Comparison of ENCODE assay signal across 15 mouse cellular contexts in the genomic region with DNA sequence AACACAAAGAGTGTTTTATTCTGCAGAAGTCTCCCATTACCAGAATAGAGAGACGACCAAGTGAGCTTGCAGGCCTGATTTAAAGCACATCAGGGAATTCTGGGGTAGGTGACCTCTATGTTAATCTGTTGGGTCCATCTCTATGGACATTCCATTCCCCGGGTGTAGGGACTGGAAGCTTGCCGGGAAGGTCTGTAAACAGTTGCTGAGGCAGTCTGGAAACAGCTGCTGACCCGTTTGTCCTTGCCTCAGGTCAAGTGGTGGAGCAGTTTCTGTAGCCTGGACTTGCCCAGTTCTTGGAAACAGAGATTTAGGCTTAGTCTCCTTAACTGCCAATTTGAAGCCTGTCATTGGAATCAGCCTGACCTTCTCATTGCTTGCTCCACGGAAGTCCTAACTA. TPM values are rescaled to one million over a fixed set of nuclear protein-coding genes. Genes with fewer than 3 reads are reported as not detected.
DNase-seq lines count a peak whose midpoint lies in the region; ATAC-seq lines count a peak whose summit lies in the region.
"Had no signal": no experiment of that assay in that cellular context is flagged by ENCODE, and none has a peak within 500 bp of the region (broad histone marks: within the 10 kb centered on the region; RNA-seq: fewer than 3 reads in every experiment).

No protein-coding gene starts in this region.

- peak; percentile 16 to 49 for DNase-seq in layer of hippocampus, postnatal 14 days (ENCODE audit: low spot score in 2 of 2)
- no peak for DNase-seq in layer of hippocampus, adult 11-12 months (ENCODE audit: low spot score)
- DNase-seq in adipocyte (ENCODE audit: low spot score), result peak; percentile 15
- DNase-seq in kidney, adult 8-10 months, result peak; percentile 35 to 45
- peak; percentile 15 for DNase-seq in ovary, postnatal 14 days (ENCODE audit: low spot score)
- DNase-seq: adrenal gland, postnatal 36 days; cerebellum, postnatal 14 days had no signal

- H3K4me3 ChIP-seq in hindbrain, embryonic 12.5 days, result no peak overlapping the region

- H3K27me3 ChIP-seq in hindbrain, embryonic 12.5 days, result no peaks in the 10 kb centered on the region

- no peak for ATAC-seq in megakaryocyte progenitor cell, adult 5-6 weeks (replicated peaks; ENCODE audit: poor library complexity)
- ATAC-seq in hindbrain, embryonic 12.5 days (ENCODE audit: low FRiP score), result no peak

- no peak overlapping the region for H3K4me2 ChIP-seq in hindbrain, embryonic 12.5 days (replicated peaks)

- 18% methylated on average over 5 of the region's 5 CpGs for WGBS in hindbrain, embryonic 12.5 days

- no peak overlapping the region for H3K9ac ChIP-seq in hindbrain, embryonic 12.5 days

- peaks cover 12% of the 10 kb centered on the region for H3K4me1 ChIP-seq in hindbrain, embryonic 12.5 days

- no peak overlapping the region for H3K27ac ChIP-seq in hindbrain, embryonic 12.5 days

- peaks cover 19% of the 10 kb centered on the region for H3K36me3 ChIP-seq in hindbrain, embryonic 12.5 days

- no peaks in the 10 kb centered on the region for H3K9me3 ChIP-seq in hindbrain, embryonic 12.5 days (replicated peaks)

RNA-seq across cellular contexts. Expression of a gene that starts 8.2 kb away (rescaled TPM):
- total RNA-seq in layer of hippocampus, postnatal 14 days (2021), result under 1 TPM in 1 of 2 experiments, not detected in 1; 0.12 TPM
- total RNA-seq in megakaryocyte progenitor cell, adult 5-6 weeks (2015), result not detected in 2 replicates
- not detected in 2 replicates for total RNA-seq in megakaryocyte progenitor cell, adult 5-6 weeks (2017)
- polyA plus RNA-seq in hindbrain, embryonic 12.5 days (2016; fragmentation: Nextera tagmentation; extraction: Ambion mirVana), result 0.18 TPM in 1 of 2 replicates, not detected in the other
- total RNA-seq: adrenal gland, postnatal 36 days; hematopoietic stem cell, adult 5-6 weeks; left cerebral cortex, adult 18-20 months had no signal
- polyA plus RNA-seq: forebrain, embryonic 11.5 days; liver, embryonic 16.5 days; thymus, postnatal 0 days had no signal

RNA-seq across cellular contexts. Expression of a gene that starts 18.0 kb away (rescaled TPM):
- not detected for total RNA-seq in layer of hippocampus, postnatal 14 days (2021)
- not detected in 2 replicates for total RNA-seq in megakaryocyte progenitor cell, adult 5-6 weeks (2015)
- not detected in 2 replicates for total RNA-seq in megakaryocyte progenitor cell, adult 5-6 weeks (2017)
- 0.05 TPM in 1 of 2 replicates, not detected in the other for polyA plus RNA-seq in hindbrain, embryonic 12.5 days (2016; fragmentation: Nextera tagmentation; extraction: Ambion mirVana)
- total RNA-seq: adrenal gland, postnatal 36 days; hematopoietic stem cell, adult 5-6 weeks; left cerebral cortex, adult 18-20 months; MEL had no signal
- polyA plus RNA-seq: liver, embryonic 16.5 days; thymus, postnatal 0 days had no signal

RNA-seq across cellular contexts. Expression of a gene that starts 34.4 kb away (rescaled TPM):
- 100 to 1,000 TPM; 609 to 643 TPM for total RNA-seq in layer of hippocampus, postnatal 14 days (2021)
- 2.6 and 4.3 TPM in 2 replicates for total RNA-seq in megakaryocyte progenitor cell, adult 5-6 weeks (2015)
- total RNA-seq in megakaryocyte progenitor cell, adult 5-6 weeks (2017), result 0.25 and 0.91 TPM in 2 replicates
- 41.8 and 42.1 TPM in 2 replicates for polyA plus RNA-seq in hindbrain, embryonic 12.5 days (2016; fragmentation: Nextera tagmentation; extraction: Ambion mirVana)

RNA-seq across cellular contexts. Expression of a gene that starts 39.8 kb away (rescaled TPM):
- not detected for total RNA-seq in layer of hippocampus, postnatal 14 days (2021)
- not detected in 2 replicates for total RNA-seq in megakaryocyte progenitor cell, adult 5-6 weeks (2015)
- not detected in 2 replicates for total RNA-seq in megakaryocyte progenitor cell, adult 5-6 weeks (2017)
- polyA plus RNA-seq in hindbrain, embryonic 12.5 days (2016; fragmentation: Nextera tagmentation; extraction: Ambion mirVana), result not detected in 2 replicates
- total RNA-seq: adrenal gland, postnatal 36 days; hematopoietic stem cell, adult 5-6 weeks; left cerebral cortex, adult 18-20 months; MEL had no signal
- polyA plus RNA-seq: forebrain, embryonic 11.5 days; liver, embryonic 16.5 days; thymus, postnatal 0 days had no signal

RNA-seq across cellular contexts. Expression of a gene that starts 56.9 kb away (rescaled TPM):
- 10 to 100 TPM; 56.9 to 66.4 TPM for total RNA-seq in layer of hippocampus, postnatal 14 days (2021)
- not detected in 2 replicates for total RNA-seq in megakaryocyte progenitor cell, adult 5-6 weeks (2015)
- not detected in 2 replicates for total RNA-seq in megakaryocyte progenitor cell, adult 5-6 weeks (2017)
- polyA plus RNA-seq in hindbrain, embryonic 12.5 days (2016; fragmentation: Nextera tagmentation; extraction: Ambion mirVana), result 0.85 and 1.3 TPM in 2 replicates
- total RNA-seq: adrenal gland, postnatal 36 days; hematopoietic stem cell, adult 5-6 weeks; MEL had no signal
- polyA plus RNA-seq: liver, embryonic 16.5 days; thymus, postnatal 0 days had no signal

Comparison
In these comparisons a context has a peak if more than half of its experiments do, and no peak if none do; other contexts are left out.
1. RNA of a gene that starts 34.4 kb away (total RNA-seq): 609 to 643 TPM in layer of hippocampus, postnatal 14 days; 0.25 to 4.3 TPM in megakaryocyte progenitor cell, adult 5-6 weeks; every median in the first group is over 100 times any median in the second.